Mouse (Mus musculus): Measurements from ENCODE around the gene Col25a1.

Gene Col25a1

DNA sequence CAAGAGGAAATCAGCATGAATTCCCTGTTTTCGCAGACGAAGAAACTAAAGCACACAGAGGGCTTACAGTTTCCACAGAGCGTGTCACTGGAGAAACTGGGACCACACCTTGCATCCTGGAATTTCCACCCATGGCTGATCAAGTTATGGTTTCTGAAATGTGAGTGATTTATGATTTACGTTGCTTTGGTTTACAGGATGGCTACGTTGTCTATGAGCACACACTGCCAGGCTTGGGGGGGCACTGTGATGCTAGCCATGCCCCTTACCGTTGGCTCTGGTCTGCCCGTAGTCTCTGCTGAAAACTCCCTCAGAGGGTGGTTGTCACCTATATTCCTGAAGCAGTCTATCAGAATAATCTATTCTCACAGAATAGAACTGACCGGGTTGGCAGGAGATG, at the start of gene Col25a1:
Gene Col25a1, plus strand, starts transcription at position 301 of the 400 bp plus-strand sequence.
- no peak for DNase-seq (ENCODE audit: low read depth, low spot score)

DNA sequence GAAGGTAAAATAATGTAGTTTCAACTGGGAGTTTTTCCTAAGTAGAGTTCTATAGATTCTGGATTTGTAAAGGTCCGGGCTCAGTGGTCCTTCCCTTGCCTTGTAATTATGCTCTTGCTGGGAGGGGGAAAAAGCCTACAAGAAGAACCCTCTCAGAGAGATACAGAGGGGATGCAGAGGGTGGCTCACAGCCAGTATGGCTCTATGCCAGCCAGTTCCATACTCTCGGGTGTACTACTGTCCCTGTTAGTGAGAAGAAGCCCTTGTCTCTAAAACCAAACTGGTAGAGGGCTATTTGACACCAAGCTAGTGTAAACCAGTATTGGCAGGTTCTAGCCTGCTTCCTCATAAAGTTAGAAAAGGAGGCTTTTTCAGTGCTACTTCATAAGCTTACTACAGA, 48.0 kb upstream of the Col25a1 start:
- DNase-seq (ENCODE audit: low read depth, low spot score): no peak

DNA sequence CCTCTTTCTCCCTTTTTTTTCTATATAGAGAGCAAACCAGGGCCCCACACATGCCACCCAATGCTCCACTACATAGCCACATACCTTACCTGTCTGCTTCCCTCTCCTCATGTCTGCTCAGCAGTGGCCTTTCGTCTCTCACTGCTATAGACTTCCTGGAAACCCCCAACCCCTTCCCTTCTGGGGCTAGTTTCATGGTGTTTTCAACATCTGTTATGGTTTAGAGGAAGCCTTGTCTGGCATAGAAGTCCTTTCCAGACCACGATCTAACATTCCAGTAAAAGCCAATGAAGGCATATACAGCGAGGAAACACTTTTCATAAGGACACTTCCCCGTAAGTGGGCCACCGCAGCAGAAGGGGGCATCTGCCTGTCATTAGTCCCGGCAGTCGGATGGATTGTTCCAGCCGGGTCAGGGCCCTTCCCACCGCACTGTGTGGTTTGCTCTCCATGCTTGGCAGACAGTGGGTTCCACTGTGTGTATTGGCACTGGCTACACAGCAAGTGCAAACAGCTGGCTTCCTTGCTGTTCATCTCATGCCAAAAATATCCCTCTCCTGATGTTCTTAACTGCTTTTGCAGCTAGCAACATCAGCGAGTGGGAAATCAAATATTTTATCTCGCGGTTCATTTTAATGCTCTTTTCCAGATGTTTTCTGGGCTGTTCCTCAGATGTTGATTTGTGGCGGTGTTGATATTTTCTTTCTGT, 44.8 kb upstream of the Col25a1 start:
- no peak for DNase-seq (ENCODE audit: low read depth, low spot score)

DNA sequence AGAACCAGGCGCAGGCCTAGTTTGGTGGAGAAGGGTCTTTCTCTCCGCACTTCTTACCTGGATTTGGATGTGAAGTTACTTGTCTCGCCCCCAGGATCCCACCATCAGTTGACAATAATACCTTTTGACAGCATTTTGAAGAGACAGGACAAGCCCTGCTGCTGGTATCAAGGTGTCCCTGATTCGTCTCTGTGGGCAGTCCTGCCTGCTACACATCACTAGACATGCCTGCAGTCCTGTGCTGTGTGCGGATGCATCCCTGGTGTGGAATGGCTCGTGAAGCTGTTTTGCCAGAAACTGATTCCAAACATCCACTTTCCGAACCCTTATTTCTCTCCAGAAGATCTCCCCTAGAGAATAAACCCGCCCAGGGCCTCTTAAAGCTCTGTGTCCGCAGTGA, 43.8 kb upstream of the Col25a1 start:
- no peak for DNase-seq (ENCODE audit: low read depth, low spot score)

DNA sequence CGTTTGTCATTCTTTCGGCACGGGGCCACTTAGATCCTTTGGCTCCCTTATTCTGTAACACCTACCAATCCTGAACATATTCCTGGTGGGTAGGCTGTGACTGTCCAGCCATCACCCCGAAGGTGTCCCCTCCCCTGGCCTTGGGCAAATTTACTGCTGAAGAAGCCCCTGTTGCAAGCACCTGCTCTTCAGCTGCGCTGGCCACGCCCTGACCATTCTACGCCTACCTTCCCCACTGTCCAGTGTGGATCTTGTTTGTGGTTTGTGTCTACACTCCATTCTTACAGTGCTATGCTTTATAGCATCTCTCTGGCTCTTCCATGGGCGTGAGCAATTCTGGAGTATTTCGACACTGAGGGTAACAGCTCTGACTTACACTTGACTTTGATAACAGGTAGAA, 42.6 kb upstream of the Col25a1 start:
- DNase-seq (ENCODE audit: low read depth, low spot score): no peak

DNA sequence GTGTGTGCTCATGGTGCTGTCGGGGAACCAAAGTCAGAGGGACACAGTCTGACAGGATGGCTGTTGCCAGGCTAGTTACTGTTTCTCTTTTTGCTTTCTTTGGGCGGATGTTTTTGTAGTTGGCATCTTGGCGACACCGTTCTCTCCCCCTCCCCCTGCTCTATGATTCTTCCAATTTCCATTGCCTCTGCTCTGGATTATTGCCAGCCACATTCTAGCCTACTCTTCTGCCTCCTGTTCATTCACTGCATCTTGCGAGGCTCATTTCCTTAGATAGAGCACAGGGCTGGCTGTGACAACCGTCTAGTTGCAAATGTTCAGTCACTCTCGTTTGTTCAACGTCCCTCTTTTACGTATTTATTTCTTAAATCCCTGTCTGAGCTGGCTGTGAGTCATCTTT, 40.8 kb upstream of the Col25a1 start:
- no peak for DNase-seq (ENCODE audit: low read depth, low spot score)

DNA sequence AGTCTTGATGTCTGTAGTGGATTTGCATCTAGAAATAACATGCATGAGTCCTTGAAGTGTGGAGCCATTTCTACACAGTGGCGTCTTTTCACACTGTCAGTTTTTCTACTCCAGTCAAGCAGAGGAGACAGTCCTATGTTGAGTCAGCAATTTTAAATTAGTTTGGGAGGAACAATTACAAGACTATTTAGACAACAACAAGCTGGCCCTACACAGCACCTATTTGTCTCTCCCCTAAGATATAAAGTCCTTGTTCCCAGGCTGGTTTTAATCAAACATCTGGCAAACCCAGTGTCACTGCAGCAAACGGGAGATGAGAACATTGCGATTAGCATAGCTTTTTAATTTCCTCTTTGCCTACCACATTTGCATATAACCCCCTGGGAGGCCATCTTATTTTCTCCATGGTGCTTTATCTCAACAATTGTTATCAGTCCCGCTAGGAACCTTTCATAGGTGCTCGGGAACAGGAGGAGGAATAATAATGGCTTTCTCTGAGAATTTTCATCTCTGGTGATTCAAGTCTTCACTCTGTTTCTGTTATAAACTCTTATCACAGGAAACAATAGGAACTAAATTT, 37.1 kb upstream of the Col25a1 start:
- no peak for DNase-seq (ENCODE audit: low read depth, low spot score)

DNA sequence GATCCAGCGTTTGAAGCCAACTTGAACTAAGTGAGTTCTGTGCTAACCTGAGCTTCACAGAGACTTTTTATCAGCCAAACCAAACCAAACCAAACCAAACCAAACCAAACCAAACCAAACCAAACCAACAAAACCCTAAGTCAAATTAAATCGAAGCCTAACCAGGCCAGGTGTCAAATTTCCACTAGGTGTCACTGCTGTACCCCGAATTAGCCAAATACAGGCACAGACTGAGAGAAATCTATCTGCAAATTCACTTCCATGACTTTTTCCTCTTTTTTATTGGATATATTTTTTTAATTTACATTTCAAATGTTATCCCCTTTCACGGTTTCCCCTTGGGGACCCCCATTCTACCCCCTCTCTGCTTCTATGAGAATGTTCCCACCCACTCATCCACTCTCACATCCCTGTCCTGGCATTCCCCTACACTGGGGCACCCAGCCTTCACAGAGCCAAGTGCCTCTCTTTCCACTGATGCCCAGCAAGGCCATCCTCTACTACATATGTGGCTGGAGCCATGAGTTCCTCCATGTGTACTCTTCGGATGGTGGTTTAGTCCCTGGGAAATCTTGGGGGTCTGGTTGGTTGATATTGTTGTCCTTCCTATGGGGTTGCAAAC, 36.0 kb upstream of the Col25a1 start:
- peak; percentile 37 for DNase-seq (ENCODE audit: low read depth, low spot score)

DNA sequence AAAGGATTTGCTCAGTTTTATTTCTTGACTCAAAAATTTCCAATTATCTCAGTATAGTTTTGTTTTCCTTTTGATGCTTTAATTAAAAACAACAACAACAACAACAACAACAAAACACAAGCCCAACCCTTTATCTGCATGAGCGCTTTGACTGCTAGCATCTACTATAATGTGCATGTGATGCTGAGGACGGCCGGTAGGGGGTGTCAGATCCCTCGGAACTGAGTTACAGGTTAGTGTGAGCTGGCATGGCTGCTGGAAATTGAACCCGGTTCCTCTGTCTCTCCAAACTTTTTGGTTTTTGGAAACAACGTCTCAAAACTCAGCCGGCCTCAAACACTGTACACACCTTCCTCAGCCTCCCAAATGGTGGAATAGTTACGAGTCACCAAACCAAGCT, 27.8 kb upstream of the Col25a1 start:
- DNase-seq (ENCODE audit: low read depth, low spot score): no peak

DNA sequence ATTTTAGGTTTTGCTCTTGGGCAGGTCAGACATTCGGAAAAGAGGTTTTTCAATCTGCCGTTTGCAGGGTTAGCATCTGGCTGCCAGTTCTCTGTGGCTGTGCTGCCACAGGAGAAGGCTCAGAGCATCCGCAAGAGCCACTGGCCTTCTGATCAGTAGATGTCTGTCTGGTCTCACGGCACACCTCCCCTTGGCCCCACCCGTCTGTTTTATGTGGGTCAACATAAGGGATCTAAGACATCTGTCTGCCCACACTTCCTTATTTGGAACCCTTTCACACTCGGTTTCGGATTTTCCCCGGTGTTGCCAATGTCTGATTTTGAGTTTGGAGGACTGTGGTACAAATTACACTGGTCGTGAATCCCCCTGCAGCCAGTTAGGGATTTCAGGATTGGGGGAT, 26.8 kb upstream of the Col25a1 start:
- no peak for DNase-seq (ENCODE audit: low read depth, low spot score)

DNA sequence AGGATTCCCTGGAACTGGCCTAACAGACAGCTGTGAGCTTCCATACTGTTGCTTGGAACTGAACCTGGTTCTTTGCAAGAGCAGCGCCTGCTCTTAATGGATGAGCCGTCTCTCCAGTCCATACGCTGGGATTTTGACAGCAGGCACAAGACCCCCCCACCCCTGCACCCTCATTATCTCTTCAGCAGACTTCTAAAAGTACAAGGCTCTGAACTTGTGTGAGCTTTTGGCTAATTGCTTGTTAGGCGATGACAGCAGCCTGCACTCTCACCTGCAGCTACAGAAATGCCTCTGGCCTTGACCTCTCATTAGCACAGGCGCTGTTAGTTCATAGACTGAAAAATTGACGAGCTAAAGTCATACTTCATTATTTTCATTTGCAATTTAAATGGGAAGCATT, 14.4 kb upstream of the Col25a1 start:
- DNase-seq (ENCODE audit: low read depth, low spot score): no peak

DNA sequence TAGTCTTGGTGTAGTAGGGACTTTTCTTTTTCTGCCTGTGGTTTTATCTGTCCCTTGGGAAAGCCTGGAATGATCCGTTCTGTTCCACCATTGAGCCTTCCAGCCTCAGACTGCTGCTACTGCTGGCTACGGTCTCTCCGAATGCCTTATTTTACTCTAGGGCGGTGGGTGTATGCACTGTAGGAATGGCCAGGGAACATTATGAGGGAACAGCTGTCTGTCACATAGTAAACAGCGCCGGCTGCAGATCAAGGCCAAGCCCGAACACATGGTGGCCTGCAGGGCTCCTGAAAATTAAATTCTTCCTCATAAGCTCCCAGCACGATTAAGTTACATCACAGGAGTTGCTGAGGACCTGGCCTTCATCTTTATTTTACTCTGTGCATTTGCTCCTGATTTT, 3.5 kb upstream of the Col25a1 start:
- no peak for DNase-seq (ENCODE audit: low read depth, low spot score)

DNA sequence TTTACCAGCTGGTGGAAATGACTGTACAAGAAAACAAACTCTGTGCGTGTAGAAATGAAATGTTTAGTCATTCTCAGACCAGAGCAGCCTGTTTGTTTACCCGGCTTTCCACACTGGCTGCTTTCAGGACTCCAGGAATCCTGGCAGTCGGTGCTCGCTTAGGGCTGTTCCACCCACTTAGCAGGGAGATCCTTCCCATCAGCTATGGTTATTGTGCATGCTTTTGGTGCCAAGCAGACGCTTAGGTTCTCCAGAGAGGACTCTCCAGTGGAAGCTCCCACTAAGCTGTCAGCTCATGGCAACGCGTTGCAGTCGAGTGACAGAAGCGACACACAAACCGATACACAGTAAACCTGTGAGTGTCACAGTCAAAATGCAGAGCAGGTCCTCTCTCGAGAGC, 2.7 kb upstream of the Col25a1 start:
- DNase-seq (ENCODE audit: low read depth, low spot score): no peak

DNA sequence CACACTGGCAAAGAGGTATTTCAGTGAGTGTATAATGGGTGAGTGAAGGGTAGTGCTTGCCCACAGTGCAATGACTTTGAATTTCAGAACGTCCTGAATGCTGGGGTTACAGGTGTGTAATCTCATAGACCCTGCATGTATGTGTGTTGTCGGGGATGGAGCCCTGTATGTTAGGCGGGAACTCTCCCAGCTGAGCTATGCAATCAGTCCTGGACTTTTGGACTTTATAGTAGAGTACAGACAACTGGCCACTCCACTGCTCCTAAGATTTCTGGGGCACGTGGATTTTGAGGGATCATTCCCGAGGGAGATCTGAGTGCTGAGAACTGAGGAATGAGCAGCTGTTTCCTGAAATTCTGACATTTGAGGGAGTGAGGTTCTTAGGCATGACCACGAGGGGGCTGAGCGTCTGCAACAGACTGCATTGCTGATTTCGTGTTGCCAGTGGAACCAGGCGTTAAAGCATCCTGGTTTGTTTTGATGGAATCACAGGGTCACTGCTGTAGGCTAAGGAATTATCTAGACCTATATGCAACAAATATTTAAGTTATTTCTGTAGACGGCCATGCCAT, 1.6 kb upstream of the Col25a1 start:
- DNase-seq (ENCODE audit: low read depth, low spot score): no peak

DNA sequence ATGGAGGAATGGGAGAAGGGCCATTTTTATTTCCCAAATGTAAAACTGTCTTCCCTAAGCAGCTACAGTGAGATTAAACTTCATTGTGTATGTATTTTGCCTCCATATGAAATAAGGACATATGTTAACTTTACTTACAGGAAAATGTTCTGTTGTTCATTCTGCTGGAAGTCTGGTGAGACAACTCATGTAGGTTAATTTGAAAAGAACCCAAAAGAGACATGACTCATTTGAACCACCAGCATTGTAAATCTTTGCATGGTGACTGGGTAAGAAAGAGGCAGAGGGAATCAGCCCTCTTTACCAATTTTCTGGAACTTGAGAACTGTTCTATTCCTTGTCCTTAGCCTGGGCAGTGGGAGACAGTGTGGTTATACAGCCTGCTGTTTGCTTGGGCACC, 5.9 kb downstream of the Col25a1 start:
- no peak for DNase-seq (ENCODE audit: low read depth, low spot score)

DNA sequence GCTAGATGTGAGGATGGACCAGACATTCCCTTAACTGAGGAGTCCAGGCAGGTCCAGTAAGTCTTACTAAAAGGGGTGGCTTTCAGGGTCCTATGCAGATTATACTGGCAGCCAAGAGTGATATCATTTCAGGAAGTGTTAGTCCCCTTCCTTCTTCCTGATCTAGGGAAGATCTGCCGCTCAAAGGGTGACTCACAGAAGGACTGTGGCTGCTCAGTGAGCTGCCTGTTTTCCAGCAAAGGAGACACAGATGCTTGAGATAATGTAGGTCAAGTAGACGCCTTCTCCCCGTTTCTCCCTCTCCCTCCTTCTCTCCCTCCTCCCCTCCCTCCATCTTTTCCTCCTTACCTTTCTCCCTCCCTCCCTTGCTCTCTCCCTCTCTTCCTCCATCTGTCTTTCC, 6.3 kb downstream of the Col25a1 start:
- DNase-seq (ENCODE audit: low read depth, low spot score): no peak

DNA sequence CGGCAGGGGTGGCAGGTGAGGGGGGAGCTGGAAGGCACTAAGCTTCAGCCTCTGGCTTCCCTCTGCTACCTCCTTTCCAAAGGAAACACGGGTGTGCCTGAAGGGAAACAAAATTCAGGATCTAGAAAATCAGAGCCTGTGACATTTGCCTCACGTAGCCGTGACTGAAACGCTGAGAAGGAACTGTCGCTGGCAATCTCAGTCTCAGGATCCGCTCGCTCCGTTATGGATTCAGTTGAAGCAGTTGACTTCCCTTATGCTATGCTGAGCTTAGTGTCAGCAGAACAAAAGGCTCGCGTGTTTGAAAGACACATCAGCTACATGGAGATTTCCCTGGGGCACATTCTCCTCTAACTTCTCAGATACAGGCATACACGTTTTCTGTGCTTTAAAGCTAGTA, 14.6 kb downstream of the Col25a1 start:
- no peak for DNase-seq (ENCODE audit: low read depth, low spot score)

DNA sequence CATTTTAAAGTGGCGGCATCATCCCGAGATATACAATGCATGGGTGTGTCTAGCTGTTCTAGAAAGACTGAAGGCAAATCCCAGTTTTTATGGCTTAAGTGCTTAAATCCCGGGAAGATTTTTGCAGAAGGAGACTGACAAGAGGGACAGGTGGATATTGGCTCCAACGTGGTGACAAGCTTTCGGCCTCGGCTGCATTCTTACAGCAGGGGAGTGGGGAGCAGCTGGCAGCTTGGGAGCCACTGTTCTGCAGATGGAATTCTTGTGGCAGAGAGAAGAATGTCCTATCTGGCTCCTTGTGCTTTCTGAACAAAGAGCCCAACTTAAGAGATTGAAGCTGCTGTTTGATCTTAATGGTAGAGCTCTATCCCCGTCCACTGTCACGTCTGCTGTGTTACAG, 16.5 kb downstream of the Col25a1 start:
- DNase-seq (ENCODE audit: low read depth, low spot score): no peak

DNA sequence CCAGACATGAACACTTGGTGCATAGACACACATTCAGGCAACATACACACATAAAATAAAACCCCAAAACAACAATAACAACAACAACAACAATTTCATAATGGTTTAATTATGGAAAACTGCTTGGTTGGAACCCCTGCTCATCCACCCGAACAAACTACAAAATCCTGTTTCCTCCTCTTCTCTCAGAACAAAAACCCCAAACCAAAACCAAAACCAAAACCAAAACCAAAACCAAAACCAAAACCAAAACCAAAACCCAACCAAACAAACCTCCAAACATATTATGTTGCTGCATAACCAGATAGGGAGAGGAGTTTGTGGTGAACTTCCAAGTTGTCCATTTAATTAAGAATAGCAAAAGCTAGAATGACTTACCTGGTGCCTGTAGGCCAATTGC, 17.9 kb downstream of the Col25a1 start:
- no peak for DNase-seq (ENCODE audit: low read depth, low spot score)

DNA sequence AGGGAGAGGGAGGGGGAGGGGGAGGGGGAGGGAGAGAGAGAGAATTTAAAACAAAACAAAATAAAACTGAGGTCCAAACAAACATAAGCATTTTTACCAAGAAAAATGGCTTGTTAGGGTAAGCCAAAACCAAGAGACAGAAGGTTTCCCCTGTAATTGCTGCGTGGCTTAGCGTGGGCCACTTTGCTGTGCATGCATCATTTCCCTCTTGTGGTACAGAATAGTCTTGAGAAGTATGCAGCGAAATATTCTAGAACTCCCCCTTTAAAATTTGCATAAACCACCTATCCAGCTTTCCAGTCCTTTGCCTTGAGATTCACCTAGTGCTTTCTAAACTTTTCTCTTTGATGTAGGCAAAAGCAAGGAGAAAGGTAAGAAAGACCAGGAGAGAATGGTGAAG, 21.8 kb downstream of the Col25a1 start:
- DNase-seq (ENCODE audit: low read depth, low spot score): no peak

DNA sequence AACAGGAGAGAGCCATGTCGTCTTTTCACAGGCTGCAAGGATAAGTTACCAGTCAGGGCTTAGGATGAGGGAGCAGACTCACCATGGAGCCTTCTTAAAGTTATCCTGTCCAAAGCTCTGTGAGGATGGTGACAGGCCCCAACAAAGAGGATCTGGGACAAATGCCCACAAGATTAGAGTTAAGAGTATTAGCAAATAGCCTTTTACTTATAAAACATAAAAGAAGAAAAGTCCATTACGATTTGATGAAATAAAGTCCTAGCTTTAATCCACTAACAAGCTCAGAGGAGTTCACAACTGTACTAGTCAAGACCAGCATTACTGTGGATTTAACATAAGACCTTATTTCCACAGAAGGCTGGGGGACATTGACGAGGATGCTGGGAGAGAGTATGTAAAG, 26.2 kb downstream of the Col25a1 start:
- no peak for DNase-seq (ENCODE audit: low read depth, low spot score)

DNA sequence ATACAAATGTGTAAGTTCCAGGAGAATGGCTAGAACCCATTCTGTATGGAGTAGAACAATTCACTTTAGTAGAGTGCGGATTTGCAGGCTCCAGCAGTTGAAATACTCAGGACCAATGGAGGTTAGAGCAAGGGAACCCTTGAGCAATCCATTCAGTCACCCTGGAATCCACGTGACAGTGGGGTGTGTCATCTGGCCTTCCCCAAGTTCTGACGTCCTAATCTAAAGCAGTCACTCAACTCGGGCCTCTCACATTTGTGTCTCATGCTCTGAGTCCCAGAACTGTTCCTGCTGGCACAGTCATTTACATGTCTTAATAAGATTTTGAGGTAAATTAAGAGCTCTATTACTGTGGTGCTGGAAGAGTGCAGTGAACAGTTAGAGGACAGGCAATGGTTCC, 28.6 kb downstream of the Col25a1 start:
- no peak for DNase-seq (ENCODE audit: low read depth, low spot score)

DNA sequence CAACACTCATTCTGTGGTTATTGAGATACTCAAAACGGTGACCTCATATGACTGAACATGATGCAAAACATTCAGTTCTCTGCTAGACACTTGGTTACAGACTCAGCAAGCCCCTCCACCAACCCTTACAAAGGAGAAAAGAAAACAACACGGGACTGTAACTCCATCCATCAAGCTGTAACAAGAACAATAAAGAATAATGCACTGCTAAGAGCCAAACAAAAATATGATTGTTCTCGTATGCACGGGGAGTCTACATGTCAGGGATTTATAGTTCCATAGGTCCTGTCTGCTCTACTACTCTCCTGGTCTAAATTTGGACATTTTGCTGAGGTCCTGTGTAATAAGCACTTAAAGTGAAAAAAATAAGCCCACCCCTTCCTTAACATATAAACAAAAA, 29.6 kb downstream of the Col25a1 start:
- no peak for DNase-seq (ENCODE audit: low read depth, low spot score)

Measured in embryo, embryonic 11.5 days (tissue).